Mouse (Mus musculus) embryonic fibroblast, embryonic 13.5 days (primary cell): Measurements from ENCODE around the gene Gm14440. TPM values are rescaled to one million over a fixed set of nuclear protein-coding genes. Genes with fewer than 3 reads are reported as not detected.
"Not testable (repeated sequence)": the region's sequence is repeated elsewhere in the genome, so short reads cannot be mapped to it uniquely, and the experiment has no call there.

Experiments
- H3K27ac ChIP-seq: 2 replicates; pipeline ENCODE4 v1.5.1; 2012; ENCODE audit warnings: low read length, control low read depth, inconsistent platforms; ENCODE audit not compliant: insufficient read depth
- H3K4me1 ChIP-seq: 2 replicates; pipeline ENCODE4 v1.6.1; 2011; ENCODE audit warnings: low read length; ENCODE audit not compliant: control insufficient read depth, insufficient read depth
- H3K4me3 ChIP-seq: 2 replicates; pipeline ENCODE4 v1.5.1; 2011; ENCODE audit warnings: mild to moderate bottlenecking, control low read depth, low read length; ENCODE audit not compliant: insufficient read depth
- polyA plus RNA-seq: library from polyadenylated mRNA; stranded (reverse); fragments of >200 nt; gene quantifications from 2 replicates; pipeline ENCODE4 v1.2.4, GENCODE M21; 2011; ENCODE audit warnings: low read depth; ENCODE audit not compliant: missing spikeins, insufficient read length

Gm14440 gene
- polyA plus RNA-seq: 6.3 and 7.2 TPM in 2 replicates

DNA sequence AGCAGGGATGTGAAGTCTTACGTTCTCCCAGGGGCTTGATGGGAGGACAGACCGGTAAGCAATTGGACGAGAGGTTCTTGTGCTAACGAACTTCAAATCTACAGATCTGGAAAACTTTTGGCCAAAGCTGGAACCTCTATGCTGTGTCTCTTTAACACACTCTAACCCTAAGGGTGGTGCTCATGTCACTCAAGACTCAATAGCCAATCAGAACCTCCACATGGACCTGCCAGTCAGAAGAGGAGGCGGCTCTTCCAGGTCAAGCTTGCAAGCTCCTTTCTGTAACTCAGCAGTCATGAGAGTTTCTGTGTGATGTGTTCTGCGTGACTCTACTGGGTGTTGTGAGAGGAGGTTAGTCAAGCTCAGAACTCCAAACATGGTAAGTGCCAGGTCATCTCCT, at the start of gene Gm14440:
Gm14440 (plus strand) TSS at position 301 of the 400 bp plus-strand sequence.
- H3K4me1 ChIP-seq, H3K27ac ChIP-seq, H3K4me3 ChIP-seq: not testable (repeated sequence)

Other genes with a start within 250 kb of the Gm14440 start
- 0.99 and 1.8 TPM in 2 replicates for gene Gm14393, start 207.3 kb upstream of the Gm14440 start, polyA plus RNA-seq
- gene Gm14399, start 133.1 kb upstream of the Gm14440 start, polyA plus RNA-seq: 19.8 and 25.6 TPM in 2 replicates
- gene Gm14443, start 99.3 kb upstream of the Gm14440 start, polyA plus RNA-seq: 0.38 and 0.49 TPM in 2 replicates
- gene Gm14391, start 68.2 kb upstream of the Gm14440 start, polyA plus RNA-seq: 18.3 and 19.5 TPM in 2 replicates
- 20.9 and 31.7 TPM in 2 replicates for gene Gm4631, start 63.1 kb downstream of the Gm14440 start, polyA plus RNA-seq
- 2.3 and 3.9 TPM in 2 replicates for gene Zfp968, start 97.3 kb downstream of the Gm14440 start, polyA plus RNA-seq
- 10.5 and 13.0 TPM in 2 replicates for gene Gm4724, start 160.7 kb downstream of the Gm14440 start, polyA plus RNA-seq
- 19.4 and 37.5 TPM in 2 replicates for gene Zfp965, start 194.9 kb downstream of the Gm14440 start, polyA plus RNA-seq